ENCODE assay signal across 16 mouse cellular contexts in the genomic region with DNA sequence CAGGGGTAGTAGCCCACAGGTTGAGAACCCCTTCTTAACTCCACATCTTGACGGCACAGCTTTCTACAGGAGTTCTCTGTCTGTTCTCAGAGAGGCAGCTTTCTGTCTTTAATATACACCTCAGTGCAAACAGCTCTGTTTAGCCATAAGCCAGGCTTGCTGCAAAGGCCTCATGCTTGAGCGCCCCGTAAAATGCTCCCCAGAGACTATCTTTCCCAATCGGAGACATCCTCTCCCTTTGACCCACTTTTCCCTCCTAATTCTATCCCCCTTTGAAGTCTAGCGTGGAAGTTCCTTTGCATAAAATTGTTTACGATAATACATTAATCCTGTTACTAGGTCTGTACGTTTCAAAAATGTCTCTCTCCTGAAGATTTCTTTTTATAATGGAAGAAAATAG.
"Had no signal": no experiment of that assay in that cellular context is flagged by ENCODE, and none has a peak within 500 bp of the region (broad histone marks: within the 10 kb centered on the region; RNA-seq: fewer than 3 reads in every experiment).

No protein-coding gene starts in this region.

- ATAC-seq: liver, postnatal 0 days had no signal

- H3K9me3 ChIP-seq: limb, embryonic 12.5 days; lung, embryonic 15.5 days; neural tube, embryonic 12.5 days; stomach, embryonic 15.5 days had no signal

- H3K27ac ChIP-seq: left cerebral cortex, adult 2 months; limb, embryonic 12.5 days; liver, embryonic 13.5 days; lung, embryonic 15.5 days; macrophage; neural tube, embryonic 12.5 days; stomach, embryonic 15.5 days had no signal

- H3K36me3 ChIP-seq: limb, embryonic 12.5 days; liver, embryonic 13.5 days; lung, embryonic 15.5 days; neural tube, embryonic 12.5 days; stomach, embryonic 15.5 days had no signal

- H3K9ac ChIP-seq: limb, embryonic 12.5 days; liver, embryonic 13.5 days; liver, postnatal 0 days; lung, embryonic 15.5 days; neural tube, embryonic 12.5 days; stomach, embryonic 15.5 days had no signal

- H3K4me2 ChIP-seq: limb, embryonic 12.5 days; liver, embryonic 13.5 days; lung, embryonic 15.5 days; neural tube, embryonic 12.5 days; stomach, embryonic 15.5 days had no signal

- H3K4me1 ChIP-seq: liver, embryonic 13.5 days; lung, embryonic 15.5 days; megakaryocyte, embryonic 14.5 days; neural tube, embryonic 12.5 days; stomach, embryonic 15.5 days had no signal

- H3K27me3 ChIP-seq: limb, embryonic 12.5 days; liver, embryonic 13.5 days; lung, embryonic 15.5 days; megakaryocyte, embryonic 14.5 days; neural tube, embryonic 12.5 days; stomach, embryonic 15.5 days had no signal

- H3K4me3 ChIP-seq: left cerebral cortex, adult 2 months; limb, embryonic 12.5 days; liver, embryonic 13.5 days; lung, embryonic 15.5 days; megakaryocyte, embryonic 14.5 days; neural tube, embryonic 12.5 days; stomach, embryonic 15.5 days had no signal

- DNase-seq: kidney, adult 18-20 months; kidney, postnatal 14 days; liver; liver, embryonic 13.5 days; liver, postnatal 0 days; lung, postnatal 14 days; right cerebral cortex, postnatal 14 days; thymus, adult 2 months; thymus, postnatal 25 days had no signal
